Mouse (Mus musculus) WW6 (cell line): ENCODE data around the gene Pcsk4.
"Not testable (repeated sequence)": the region's sequence is repeated elsewhere in the genome, so short reads cannot be mapped to it uniquely, and the experiment has no call there.

ENCODE experiments used
- DNase-seq: peaks from one replicate; pipeline ENCODE4 v3.0.0-alpha.2; 2013; ENCODE audit warnings: low read depth, low spot score

The Pcsk4 gene

GRCm38 (mm10) chr10:80348244-80348781 lies 19.0 kb upstream of the Pcsk4 start, which contains the start of gene Adamtsl5:
Gene Adamtsl5, minus strand, starts transcription at chr10:80348412.
- no peak for DNase-seq

GRCm38 (mm10) chr10:80347514-80347967 lies 18.2 kb upstream of the Pcsk4 start:
- no peak for DNase-seq

- not testable (repeated sequence) for DNase-seq
Measured at GRCm38 (mm10) chr10:80345929-80346328, 16.6 kb upstream of the Pcsk4 start.

- no peak for DNase-seq
Measured at GRCm38 (mm10) chr10:80345122-80345521, 15.8 kb upstream of the Pcsk4 start.

GRCm38 (mm10) chr10:80344131-80344661 lies 14.9 kb upstream of the Pcsk4 start:
- DNase-seq, result no peak

- no peak for DNase-seq
Measured at GRCm38 (mm10) chr10:80343425-80343895, 14.2 kb upstream of the Pcsk4 start.

GRCm38 (mm10) chr10:80342749-80343424 lies 13.6 kb upstream of the Pcsk4 start:
- peak; percentile 67 for DNase-seq

GRCm38 (mm10) chr10:80342305-80342748 lies 13.0 kb upstream of the Pcsk4 start:
- DNase-seq, result peak; percentile 52

GRCm38 (mm10) chr10:80341491-80342304 lies 12.4 kb upstream of the Pcsk4 start:
- DNase-seq, result no peak

GRCm38 (mm10) chr10:80341026-80341425 lies 11.7 kb upstream of the Pcsk4 start:
- no peak for DNase-seq

- DNase-seq, result peak; percentile 66
Measured at GRCm38 (mm10) chr10:80339941-80340750, 10.8 kb upstream of the Pcsk4 start.

GRCm38 (mm10) chr10:80336263-80336662 lies 7.0 kb upstream of the Pcsk4 start:
- no peak for DNase-seq

GRCm38 (mm10) chr10:80332525-80332989 lies 3.3 kb upstream of the Pcsk4 start:
- no peak for DNase-seq

GRCm38 (mm10) chr10:80331636-80332524 lies 2.6 kb upstream of the Pcsk4 start:
- no peak for DNase-seq

- DNase-seq, result no peak
Measured at GRCm38 (mm10) chr10:80330888-80331287, 1.6 kb upstream of the Pcsk4 start.

- no peak for DNase-seq
Measured at GRCm38 (mm10) chr10:80330084-80330483, 786 bp upstream of the Pcsk4 start.

GRCm38 (mm10) chr10:80325045-80325444 lies 4.3 kb downstream of the Pcsk4 start:
- no peak for DNase-seq

GRCm38 (mm10) chr10:80324120-80325037 lies 4.9 kb downstream of the Pcsk4 start:
- DNase-seq, result no peak
